Mouse (Mus musculus) lung, adult 2 months (tissue): Measurements from ENCODE around the gene Abca7.

Experiments used
- CTCF ChIP-seq: fragments of 200-500 bp; IDR thresholded peaks from 2 replicates; pipeline ENCODE4 v1.5.1; 2011; ENCODE audit warnings: mild to moderate bottlenecking, low read length, control low read depth; ENCODE audit not compliant: insufficient read depth
- POLR2A ChIP-seq: fragments of 200-500 bp; IDR thresholded peaks from 2 replicates; pipeline ENCODE4 v1.6.1; 2011; ENCODE audit warnings: low read depth, mild to moderate bottlenecking, control low read depth, low read length, borderline replicate concordance; ENCODE audit errors: extremely low read depth

- TF ChIP-seq POLR2A = no peak
- no peak for TF ChIP-seq CTCF
Observed at GRCm38 (mm10) chr10:80020603-80021319, 24.5 kb downstream of the Abca7 start.
